Mouse (Mus musculus) liver, embryonic 13.5 days (tissue): ENCODE measurements around the gene Hist1h2bq. TPM values are rescaled to one million over a fixed set of nuclear protein-coding genes. Genes with fewer than 3 reads are reported as not detected.

ENCODE experiments used
- ATAC-seq: fragments of 200-750 bp; cut with Nextera tagmentation; 2 replicates; pipeline ENCODE4 v1.8.0; 2017; ENCODE audit warnings: low read depth, mild to moderate bottlenecking, moderate number of reproducible peaks, moderate library complexity
- DNase-seq: peaks from one replicate; pipeline ENCODE4 v3.0.0; 2022
- H3K27ac ChIP-seq: fragments of 300-500 bp; sonication (generic); 2 replicates; pipeline ENCODE4 v1.5.1; 2015; ENCODE audit warnings: moderate library complexity, mild to moderate bottlenecking, inconsistent platforms
- H3K27me3 ChIP-seq: fragments of 300-500 bp; sonication (generic); 2 replicates; pipeline ENCODE4 v1.6.1; 2015; ENCODE audit warnings: mild to moderate bottlenecking, inconsistent platforms
- H3K36me3 ChIP-seq: fragments of 300-500 bp; sonication (generic); 2 replicates; pipeline ENCODE4 v1.6.1; 2015; ENCODE audit warnings: mild to moderate bottlenecking, inconsistent platforms
- H3K4me1 ChIP-seq: fragments of 300-500 bp; sonication (generic); replicated peaks from 2 replicates; pipeline ENCODE4 v1.6.1; 2015; ENCODE audit warnings: inconsistent platforms
- H3K4me2 ChIP-seq: fragments of 300-500 bp; sonication (generic); 2 replicates; pipeline ENCODE4 v1.6.1; 2015; ENCODE audit warnings: inconsistent platforms, mild to moderate bottlenecking, moderate library complexity
- H3K4me3 ChIP-seq: fragments of 300-500 bp; sonication (generic); replicated peaks from 2 replicates; pipeline ENCODE4 v1.5.1; 2015; ENCODE audit warnings: mild to moderate bottlenecking, inconsistent platforms
- H3K9ac ChIP-seq: fragments of 300-500 bp; sonication (generic); 2 replicates; pipeline ENCODE4 v1.6.1; 2015; ENCODE audit warnings: mild to moderate bottlenecking, inconsistent platforms
- H3K9me3 ChIP-seq: fragments of 300-500 bp; sonication (generic); replicated peaks from 2 replicates; pipeline ENCODE4 v1.6.1; 2016; ENCODE audit warnings: inconsistent platforms
- WGBS: fragments of 180-500 bp; shearing (Covaris S2); methylation state at CpG from one replicate; pipeline ENCODE4 v1.1.7; 2015; ENCODE audit not compliant: insufficient replicate concordance; 5-methylcytosine and 5-hydroxymethylcytosine counted together
- microRNA-seq: library from miRNA; unstranded; fragments of <30 nt; microRNA quantifications from one replicate; pipeline ENCODE4, GENCODE M21; 2016
- polyA plus RNA-seq: library from polyadenylated mRNA; unstranded; fragments of >200 nt; fragmentation: Nextera tagmentation; extraction: Ambion mirVana; gene quantifications from 2 replicates; pipeline ENCODE4 v1.2.1, GENCODE M21; 2015

Hist1h2bq gene
- polyA plus RNA-seq, 1 experiment from 2014 or later: 34.4 TPM

DNA sequence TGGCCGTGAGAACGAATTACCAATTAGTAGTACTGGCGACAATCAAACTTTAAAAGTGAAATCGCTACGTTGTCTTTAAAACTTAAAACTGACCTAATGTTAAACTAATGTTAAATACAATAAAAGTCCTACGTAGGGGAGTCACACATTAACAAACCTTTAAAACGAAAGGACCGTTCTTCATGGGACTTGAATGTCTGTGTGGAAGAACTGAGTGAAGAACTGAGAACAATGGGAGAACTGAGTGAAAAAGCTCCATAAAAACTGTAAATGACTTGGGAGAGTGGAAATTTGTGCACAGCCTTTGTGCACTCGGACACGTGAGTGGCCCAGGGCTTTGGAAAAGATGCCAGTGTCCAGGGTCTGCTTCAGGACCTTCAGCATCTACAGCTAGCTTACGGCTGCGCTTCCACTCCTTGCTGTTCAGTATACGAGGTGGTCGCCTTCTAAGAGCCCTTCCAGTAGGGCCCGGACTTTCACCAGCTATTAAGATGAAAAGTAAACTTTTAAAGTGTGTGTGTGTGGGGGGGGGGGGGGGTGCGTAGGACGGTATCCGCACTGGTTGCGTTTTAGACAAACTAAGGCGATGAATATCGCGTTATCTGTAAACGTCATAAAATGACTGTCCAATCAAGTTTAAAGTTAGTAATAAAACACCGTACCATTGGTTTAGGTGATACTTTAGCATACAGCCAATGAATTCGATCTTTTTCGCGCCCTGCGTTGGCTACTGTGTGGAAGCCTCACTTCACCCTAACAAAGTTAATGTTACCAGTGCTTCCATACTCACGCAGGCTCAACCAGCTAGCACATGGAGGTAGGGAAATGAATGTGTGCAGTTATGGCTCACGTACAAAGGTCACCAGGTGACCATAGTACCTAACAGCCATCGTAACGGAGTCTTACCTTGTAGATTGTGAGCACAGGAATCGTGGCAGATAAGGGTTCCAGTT lies 30.9 kb downstream of the Hist1h2bq start:
- Histone ChIP-seq H3K27me3 (no peaks in the 10 kb centered on the region), H3K27ac (peak overlapping the region; percentile 100), H3K9me3 (no peaks in the 10 kb centered on the region), H3K4me2 (peak overlapping the region; percentile 91), H3K4me1 (peaks cover 54% of the 10 kb centered on the region), H3K36me3 (0 out of 2 replicates have a peak, but pooled peaks cover 3% of the 10 kb centered on the region), H3K4me3 (peak overlapping the region; percentile 73), H3K9ac (peak overlapping the region; percentile 93)
- 3% methylated on average over 33 of the region's 33 CpGs for WGBS
- peak; percentile 78 for DNase-seq
- ATAC-seq: peak; percentile 70

Small RNA genes within 50 kb of the gene (microRNA-seq; reads per million reads assigned to microRNA genes)
- not detected for gene Gm19658
- not detected for gene Gm44346
- not detected for gene Gm44466

Other genes starting within 250 kb of the Hist1h2bq start
- not detected in 2 replicates for gene Olfr1364, start 228.4 kb downstream of the Hist1h2bq start, polyA plus RNA-seq
- not detected in 2 replicates for gene Olfr1362, start 196.2 kb downstream of the Hist1h2bq start, polyA plus RNA-seq
- not detected in 2 replicates for gene Olfr11, start 167.7 kb downstream of the Hist1h2bq start, polyA plus RNA-seq
- not detected in 2 replicates for gene Olfr1361, start 146.8 kb downstream of the Hist1h2bq start, polyA plus RNA-seq
- not detected in 2 replicates for gene Olfr1360, start 132.8 kb downstream of the Hist1h2bq start, polyA plus RNA-seq
- gene Olfr1359, start 112.1 kb downstream of the Hist1h2bq start, polyA plus RNA-seq: not detected in 2 replicates
- gene Hist1h2bl, start 94.1 kb downstream of the Hist1h2bq start, polyA plus RNA-seq: 1.8 and 3.0 TPM in 2 replicates
- 15.6 and 39.6 TPM in 2 replicates for gene Hist1h2ai, start 93.8 kb downstream of the Hist1h2bq start, polyA plus RNA-seq
- gene Hist1h3h, start 92.5 kb downstream of the Hist1h2bq start, polyA plus RNA-seq: 5.8 and 11.7 TPM in 2 replicates
- 4.3 and 8.6 TPM in 2 replicates for gene Hist1h2bm, start 88.2 kb downstream of the Hist1h2bq start, polyA plus RNA-seq
- 0.41 and 0.81 TPM in 2 replicates for gene Hist1h4j, start 75.1 kb downstream of the Hist1h2bq start, polyA plus RNA-seq
- 2.8 and 5.6 TPM in 2 replicates for gene Hist1h4k, start 59.7 kb downstream of the Hist1h2bq start, polyA plus RNA-seq
- gene Hist1h2ak, start 56.4 kb downstream of the Hist1h2bq start, polyA plus RNA-seq: 30.8 and 91.0 TPM in 2 replicates
- gene Hist1h2bn, start 56.1 kb downstream of the Hist1h2bq start, polyA plus RNA-seq: 4.4 and 14.4 TPM in 2 replicates
- 37.3 and 37.6 TPM in 2 replicates for gene Hist1h1b, start 29.6 kb downstream of the Hist1h2bq start, polyA plus RNA-seq
- 164 and 194 TPM in 2 replicates for gene Hist1h3i, start 26.8 kb downstream of the Hist1h2bq start, polyA plus RNA-seq
- gene Hist1h2an, start 23.0 kb downstream of the Hist1h2bq start, polyA plus RNA-seq: 5.8 and 15.9 TPM in 2 replicates
- gene Hist1h2bp, start 22.7 kb downstream of the Hist1h2bq start, polyA plus RNA-seq: 2.8 and 3.8 TPM in 2 replicates
- 1.4 and 1.6 TPM in 2 replicates for gene Hist1h2ao, start 268 bp upstream of the Hist1h2bq start, polyA plus RNA-seq
- not detected in 2 replicates for gene Hist1h4m, start 1.5 kb upstream of the Hist1h2bq start, polyA plus RNA-seq
- 14.8 and 21.6 TPM in 2 replicates for gene Hist1h4n, start 22.0 kb upstream of the Hist1h2bq start, polyA plus RNA-seq
- 4,833 and 5,264 TPM in 2 replicates for gene Hist1h2ap, start 23.3 kb upstream of the Hist1h2bq start, polyA plus RNA-seq
- 22.5 and 35.7 TPM in 2 replicates for gene Hist1h2br, start 23.5 kb upstream of the Hist1h2bq start, polyA plus RNA-seq
- gene Zfp184, start 134.9 kb upstream of the Hist1h2bq start, polyA plus RNA-seq: 0.89 and 1.0 TPM in 2 replicates
- gene Pom121l2, start 171.0 kb upstream of the Hist1h2bq start, polyA plus RNA-seq: not detected in 2 replicates
- 0.25 and 0.39 TPM in 2 replicates for gene Prss16, start 199.5 kb upstream of the Hist1h2bq start, polyA plus RNA-seq
- 3.6 and 18.3 TPM in 2 replicates for gene Hist1h2ah, start 225.4 kb upstream of the Hist1h2bq start, polyA plus RNA-seq
- 3.5 and 3.7 TPM in 2 replicates for gene Hist1h2bk, start 225.7 kb upstream of the Hist1h2bq start, polyA plus RNA-seq
- 38.8 and 52.6 TPM in 2 replicates for gene Hist1h4i, start 231.2 kb upstream of the Hist1h2bq start, polyA plus RNA-seq
- gene Hist1h2ag, start 232.7 kb upstream of the Hist1h2bq start, polyA plus RNA-seq: 17.9 and 18.6 TPM in 2 replicates
- gene Hist1h2bj, start 233.0 kb upstream of the Hist1h2bq start, polyA plus RNA-seq: 11.6 and 16.7 TPM in 2 replicates